Mouse (Mus musculus) frontal cortex, postnatal 36 days (tissue): ENCODE measurements around the gene Tfg.

ENCODE experiments used
- DNase-seq, 2 experiments: peaks; one replicate each; pipeline ENCODE4 v3.0.0; 2022; ENCODE audit warnings: low spot score in 2 of 2

The Tfg gene

GRCm38 (mm10) chr16:56717224-56718200 lies at the start of gene Tfg:
Gene Tfg, minus strand, starts transcription at chr16:56717450.
- DNase-seq: peak; percentile 99

DNA sequence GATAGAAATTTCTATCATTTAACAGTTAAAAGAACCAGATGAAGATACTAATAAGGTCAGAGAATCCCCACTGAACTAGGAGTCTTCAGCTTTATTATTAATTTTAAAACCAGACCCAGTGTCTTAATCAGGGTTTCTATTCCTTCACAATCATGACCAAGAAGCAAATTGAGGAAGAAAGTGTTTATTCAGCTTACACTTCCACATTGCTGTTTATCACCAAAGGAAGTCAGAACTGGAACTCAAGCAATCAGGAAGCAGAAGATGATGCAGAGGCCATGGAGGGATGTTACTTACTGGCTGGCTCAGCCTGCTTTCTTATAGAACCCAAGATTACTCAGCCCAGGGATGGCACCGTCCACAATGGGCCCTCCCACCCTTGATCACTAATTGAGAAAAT lies 11.8 kb upstream of the Tfg start:
- DNase-seq: no peak

DNA sequence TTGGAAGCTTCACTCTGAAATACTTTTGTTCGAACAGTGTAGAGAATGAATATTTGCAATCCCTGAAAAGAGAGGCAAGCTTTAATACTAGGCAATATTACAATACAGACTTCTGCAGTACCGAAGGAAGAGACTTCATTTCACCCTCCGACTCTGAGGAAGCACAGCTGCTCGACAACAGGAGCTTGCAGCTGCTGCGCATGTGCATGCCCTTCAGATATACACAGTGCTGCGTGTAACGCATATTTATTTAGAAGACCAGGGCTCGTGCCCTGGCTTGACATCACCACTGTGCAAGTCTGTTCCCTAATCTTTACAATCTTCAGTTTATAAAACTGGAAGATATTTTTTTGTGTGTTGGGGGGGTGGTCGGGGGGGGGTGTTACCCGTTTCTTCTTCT lies 7.7 kb upstream of the Tfg start:
- DNase-seq: no peak

DNA sequence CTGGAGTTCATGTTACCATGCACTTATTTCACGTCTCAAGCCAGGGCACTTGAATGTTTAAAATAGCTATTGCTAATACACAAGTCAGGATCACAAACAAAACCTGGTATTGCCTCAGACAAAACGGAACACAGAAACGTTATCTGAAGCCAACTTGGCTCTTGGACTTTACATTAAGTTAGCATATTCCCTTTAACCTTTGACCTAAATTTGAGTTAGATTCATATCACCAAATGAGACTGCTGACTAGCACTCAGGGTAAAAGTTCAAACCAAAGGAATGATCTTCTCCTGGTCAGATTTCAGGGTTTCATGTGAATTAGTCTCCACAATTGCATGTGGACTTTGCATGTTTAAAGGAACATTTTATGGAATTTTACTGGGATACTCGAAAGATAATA lies 5.1 kb upstream of the Tfg start:
- DNase-seq: no peak

- DNase-seq: no peak
Observed at GRCm38 (mm10) chr16:56719031-56719430, 1.8 kb upstream of the Tfg start.

DNA sequence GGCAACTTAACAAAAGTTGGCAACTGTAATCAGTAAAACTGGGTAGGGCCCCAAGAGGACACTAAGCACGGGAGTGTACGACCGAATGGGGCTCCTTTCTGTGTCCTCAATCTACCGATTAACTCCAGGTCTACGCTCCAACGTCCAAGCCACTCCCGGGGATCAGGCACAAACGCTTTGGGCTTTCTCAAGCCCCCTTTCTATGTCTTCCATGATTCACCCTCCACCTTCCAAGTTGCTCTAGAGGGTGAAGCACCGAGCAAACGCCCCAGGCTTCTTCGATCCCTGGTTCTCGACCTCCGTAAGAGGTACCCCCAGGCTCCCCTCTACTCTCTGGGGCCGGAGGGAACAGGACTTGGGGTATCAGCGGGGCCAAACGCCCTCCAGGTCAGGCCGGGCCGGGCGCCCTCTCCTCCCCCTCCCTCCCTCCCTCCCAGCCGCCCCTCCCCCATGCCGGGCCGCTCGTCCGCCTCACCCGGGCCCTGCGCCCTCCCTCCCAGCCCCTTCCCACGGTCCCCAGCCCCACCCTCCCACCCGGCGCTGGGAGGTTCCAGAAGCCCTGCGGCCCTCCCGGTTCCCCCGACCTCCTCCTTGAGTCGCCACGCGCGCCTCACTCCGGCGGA lies 582 bp downstream of the Tfg start:
- peak; percentile 15 to 17 for DNase-seq

GRCm38 (mm10) chr16:56715608-56716007 lies 1.6 kb downstream of the Tfg start:
- DNase-seq: no peak

DNA sequence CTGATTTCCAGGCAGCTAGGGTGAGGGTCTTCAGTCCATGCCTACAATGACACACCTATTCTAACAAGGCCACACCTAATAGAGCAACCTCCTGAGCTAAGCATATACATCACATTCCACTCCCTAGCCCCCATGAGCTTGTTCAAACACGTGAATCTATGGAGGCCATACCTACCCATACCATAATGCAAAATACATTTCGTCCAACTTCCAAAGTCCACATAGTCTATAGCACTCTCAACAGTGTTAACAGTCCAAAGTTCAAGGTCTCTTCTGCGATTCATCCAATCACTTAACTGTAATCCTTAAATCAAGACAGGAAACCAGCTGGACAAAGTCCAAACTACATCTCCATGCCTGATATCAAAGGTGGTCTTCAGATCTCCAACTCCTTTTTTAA lies 7.2 kb downstream of the Tfg start:
- no peak for DNase-seq

- DNase-seq: no peak
Observed at GRCm38 (mm10) chr16:56705731-56706130, 11.5 kb downstream of the Tfg start.

GRCm38 (mm10) chr16:56700898-56701297 lies 16.4 kb downstream of the Tfg start:
- no peak for DNase-seq

DNA sequence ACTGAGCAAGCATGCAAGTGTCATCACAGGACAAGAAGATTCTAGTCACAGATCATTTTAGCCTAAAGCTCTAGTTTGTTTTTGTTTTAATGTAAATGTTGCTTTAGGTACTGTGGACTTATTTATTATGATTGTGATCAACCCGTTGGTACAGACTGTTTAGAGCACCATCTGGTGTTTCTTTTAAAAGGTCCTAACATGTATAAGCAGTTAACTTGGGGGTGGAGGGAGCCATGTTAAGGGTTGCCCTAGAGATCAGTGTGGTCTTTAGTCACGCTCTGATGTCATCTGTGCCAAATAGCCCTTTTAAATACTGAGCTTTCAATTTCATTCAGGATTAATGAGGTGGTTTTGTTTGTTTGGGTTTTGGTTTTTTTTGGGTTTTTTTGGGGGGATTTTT lies 20.8 kb downstream of the Tfg start:
- no peak for DNase-seq

GRCm38 (mm10) chr16:56690715-56691114 lies 26.5 kb downstream of the Tfg start:
- no peak for DNase-seq

- peak in 1 of 2 experiments; percentile 15 for DNase-seq
Observed at GRCm38 (mm10) chr16:56686747-56687146, 30.5 kb downstream of the Tfg start.

GRCm38 (mm10) chr16:56681010-56681645 lies 36.1 kb downstream of the Tfg start:
- no peak for DNase-seq

GRCm38 (mm10) chr16:56677146-56677545 lies 40.1 kb downstream of the Tfg start:
- peak; percentile 21 to 63 for DNase-seq

DNA sequence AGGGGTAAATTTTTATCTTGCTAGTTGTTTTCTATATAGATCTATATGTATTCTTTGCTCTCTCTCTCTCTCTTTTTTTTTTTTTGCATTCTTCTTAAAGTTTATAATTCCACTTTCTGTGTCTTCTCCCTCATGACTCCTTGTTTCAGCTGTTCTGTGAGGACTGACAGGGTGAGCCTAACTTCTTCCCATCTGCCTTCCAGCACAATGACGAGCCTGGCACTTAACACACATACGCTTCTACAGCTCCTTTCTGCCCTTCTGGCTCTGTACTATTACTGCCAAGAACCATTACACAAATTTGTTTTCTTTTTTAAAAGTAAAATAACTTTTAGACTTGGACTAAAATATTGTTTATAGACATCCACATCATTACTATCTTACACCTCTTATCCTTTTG lies 43.8 kb downstream of the Tfg start:
- no peak for DNase-seq

- DNase-seq: no peak
Observed at GRCm38 (mm10) chr16:56670941-56671340, 46.3 kb downstream of the Tfg start.

DNA sequence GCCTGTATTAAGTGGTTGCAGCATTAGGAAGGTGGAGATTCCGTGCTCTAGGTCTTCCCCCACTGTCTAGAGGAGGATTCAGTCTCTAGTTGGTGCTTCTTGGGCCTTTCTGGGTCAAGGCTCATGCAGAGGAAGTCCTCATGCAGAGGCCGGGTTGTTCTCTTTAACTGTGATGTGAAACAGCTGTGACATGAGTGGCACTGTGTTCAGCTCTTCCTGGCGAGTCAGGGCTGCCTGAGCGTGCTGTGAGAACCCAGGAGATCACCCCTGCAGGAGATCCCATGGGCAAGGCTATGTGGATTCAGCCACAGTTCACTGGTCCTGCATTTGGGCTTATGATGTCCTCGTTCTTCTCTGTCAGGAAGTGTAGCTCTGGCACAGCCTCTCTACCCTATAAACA lies 47.7 kb downstream of the Tfg start:
- no peak for DNase-seq

GRCm38 (mm10) chr16:56658866-56659265 lies 58.4 kb downstream of the Tfg start:
- DNase-seq: no peak

- DNase-seq: no peak
Observed at GRCm38 (mm10) chr16:56655193-56655910, 61.9 kb downstream of the Tfg start.

GRCm38 (mm10) chr16:56646382-56647172 lies 70.7 kb downstream of the Tfg start:
- DNase-seq: no peak
